Mouse (Mus musculus): ENCODE measurements around the gene Pop7.

DNA sequence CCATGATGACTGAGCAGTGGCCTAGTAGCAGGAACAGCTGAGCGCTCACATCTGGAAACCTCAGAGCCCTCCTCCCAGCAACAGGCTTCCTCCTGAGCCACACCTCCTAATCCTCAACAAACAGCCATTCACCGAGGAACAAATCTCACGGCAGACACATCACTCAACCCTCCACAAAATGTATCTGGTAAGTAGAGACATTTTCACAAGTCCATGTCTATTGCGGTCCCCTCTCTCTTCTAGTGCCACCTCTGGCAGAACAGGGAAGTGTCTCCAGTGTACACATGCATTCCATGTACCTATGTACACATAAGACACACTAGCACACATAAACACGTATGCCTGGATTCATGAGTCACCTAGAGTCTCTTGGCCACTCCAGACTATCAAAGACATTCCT lies 48.8 kb upstream of the Pop7 start:
- no peak for TF ChIP-seq TAL1 (IDR thresholded peaks at IDR 0.05; ENCODE audit: low read length)
- no peak for TF ChIP-seq GATA1 (IDR thresholded peaks at IDR 0.05; ENCODE audit: low read length)
